Mouse (Mus musculus) lung, adult 2 months (tissue): ENCODE measurements around the gene Gm49450.

Experiments used
- CTCF ChIP-seq: fragments of 200-500 bp; IDR thresholded peaks from 2 replicates; pipeline ENCODE4 v1.5.1; 2011; ENCODE audit warnings: mild to moderate bottlenecking, low read length, control low read depth; ENCODE audit not compliant: insufficient read depth
- POLR2A ChIP-seq: fragments of 200-500 bp; IDR thresholded peaks from 2 replicates; pipeline ENCODE4 v1.6.1; 2011; ENCODE audit warnings: low read depth, mild to moderate bottlenecking, control low read depth, low read length, borderline replicate concordance; ENCODE audit errors: extremely low read depth

DNA sequence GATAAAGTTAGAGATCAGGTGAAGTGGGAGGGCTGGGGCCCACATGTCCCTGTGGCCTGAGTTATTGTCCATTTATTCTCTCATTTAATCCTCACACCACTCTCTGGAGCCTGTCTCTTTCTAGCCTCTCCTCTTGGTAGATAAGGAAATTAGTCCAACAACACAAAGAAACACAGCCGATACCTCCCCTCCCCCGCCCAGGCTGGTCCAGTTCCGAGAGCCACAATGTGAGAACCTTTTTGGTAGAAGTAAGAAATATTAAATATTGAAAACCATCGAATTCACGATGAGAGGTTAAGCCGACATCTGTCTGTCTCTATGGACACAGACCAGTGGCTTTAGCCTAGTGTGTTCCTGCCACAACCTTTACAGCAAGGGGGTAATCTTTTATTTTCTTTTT lies 31.3 kb upstream of the Gm49450 start:
- TF ChIP-seq CTCF = no peak
- TF ChIP-seq POLR2A = no peak
